Mouse (Mus musculus): ENCODE data around the gene Gpcpd1. TPM values are rescaled to one million over a fixed set of nuclear protein-coding genes. Genes with fewer than 3 reads are reported as not detected.
"Not testable (repeated sequence)": the region's sequence is repeated elsewhere in the genome, so short reads cannot be mapped to it uniquely, and the experiment has no call there.

Gpcpd1 gene
- polyA plus RNA-seq, 1 experiment from 2014 or later: 31.3 TPM

GRCm38 (mm10) chr2:132592126-132592525 lies 4.6 kb upstream of the Gpcpd1 start:
- no peak overlapping the region for H3K9ac ChIP-seq (ENCODE audit: low read length)
- no peaks in the 10 kb centered on the region for H3K36me3 ChIP-seq (ENCODE audit: control insufficient read depth, insufficient read depth, low read length)
- H3K4me2 ChIP-seq (ENCODE audit: low read depth, low read length): no peak overlapping the region
- ATAC-seq (ENCODE audit: low read depth): no peak
- H3K27me3 ChIP-seq (ENCODE audit: control insufficient read depth, insufficient read depth, low read depth, low read length): no peaks in the 10 kb centered on the region
- H3K4me1 ChIP-seq (replicated peaks; ENCODE audit: control insufficient read depth, insufficient read depth, low read length): no peaks in the 10 kb centered on the region; the same call in 1 of the 2 replicates
- no peak overlapping the region for H3K27ac ChIP-seq (ENCODE audit: low read length)
- no peak overlapping the region for H3K4me3 ChIP-seq (ENCODE audit: low read length)
- WGBS: 86% methylated on average over 3 of the region's 3 CpGs
- H3K9me3 ChIP-seq (ENCODE audit: control insufficient read depth, low read length): no peaks in the 10 kb centered on the region

DNA sequence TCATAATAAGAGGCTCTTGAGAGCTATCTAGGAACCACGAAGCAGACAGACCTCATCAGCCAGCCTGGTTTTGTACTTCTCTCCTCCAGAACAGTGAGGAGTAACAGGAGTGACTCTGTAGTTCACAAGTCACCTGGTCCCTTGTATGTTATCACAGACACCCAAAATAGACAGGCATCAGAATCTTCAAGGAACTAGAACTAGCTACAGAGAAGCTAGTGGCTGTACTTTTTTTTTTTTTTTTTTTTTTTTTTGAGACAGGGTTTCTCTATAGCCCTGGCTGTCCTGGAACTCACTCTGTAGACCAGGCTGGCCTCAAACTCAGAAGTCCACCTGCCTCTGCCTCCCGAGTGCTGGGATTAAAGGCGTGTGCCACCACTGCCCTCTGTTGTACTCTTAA lies 4.0 kb upstream of the Gpcpd1 start:
- not testable (repeated sequence) for H3K4me3 ChIP-seq (ENCODE audit: low read length); H3K4me2 ChIP-seq (ENCODE audit: low read depth, low read length); H3K9ac ChIP-seq (ENCODE audit: low read length); H3K36me3 ChIP-seq (ENCODE audit: control insufficient read depth, insufficient read depth, low read length); H3K27me3 ChIP-seq (ENCODE audit: control insufficient read depth, insufficient read depth, low read depth, low read length); H3K4me1 ChIP-seq (replicated peaks; ENCODE audit: control insufficient read depth, insufficient read depth, low read length); H3K9me3 ChIP-seq (ENCODE audit: control insufficient read depth, low read length); H3K27ac ChIP-seq (ENCODE audit: low read length); ATAC-seq (ENCODE audit: low read depth)
- 80% methylated on average over 3 of the region's 3 CpGs for WGBS

GRCm38 (mm10) chr2:132589906-132590538 lies 2.5 kb upstream of the Gpcpd1 start:
- H3K27me3 ChIP-seq (ENCODE audit: control insufficient read depth, insufficient read depth, low read depth, low read length): no peaks in the 10 kb centered on the region
- no peaks in the 10 kb centered on the region for H3K36me3 ChIP-seq (ENCODE audit: control insufficient read depth, insufficient read depth, low read length)
- 0 out of 2 replicates have a peak, but pooled peaks have one; percentile 41 for ATAC-seq (ENCODE audit: low read depth)
- 56% methylated on average over 6 of the region's 6 CpGs for WGBS
- no peak overlapping the region for H3K4me2 ChIP-seq (ENCODE audit: low read depth, low read length)
- no peaks in the 10 kb centered on the region for H3K4me1 ChIP-seq (replicated peaks; ENCODE audit: control insufficient read depth, insufficient read depth, low read length)
- H3K9me3 ChIP-seq (ENCODE audit: control insufficient read depth, low read length): no peaks in the 10 kb centered on the region
- no peak overlapping the region for H3K9ac ChIP-seq (ENCODE audit: low read length)
- no peak overlapping the region for H3K4me3 ChIP-seq (ENCODE audit: low read length)
- no peak overlapping the region for H3K27ac ChIP-seq (ENCODE audit: low read length)

GRCm38 (mm10) chr2:132586006-132586405 lies 1.5 kb downstream of the Gpcpd1 start:
- Histone ChIP-seq H3K9me3 (ENCODE audit: control insufficient read depth, low read length) (no peaks in the 10 kb centered on the region), H3K27me3 (ENCODE audit: control insufficient read depth, insufficient read depth, low read depth, low read length) (no peaks in the 10 kb centered on the region), H3K36me3 (ENCODE audit: control insufficient read depth, insufficient read depth, low read length) (no peaks in the 10 kb centered on the region), H3K27ac (ENCODE audit: low read length) (no peak overlapping the region), H3K4me3 (ENCODE audit: low read length) (no peak overlapping the region), H3K4me2 (ENCODE audit: low read depth, low read length) (no peak overlapping the region), H3K4me1 (replicated peaks; ENCODE audit: control insufficient read depth, insufficient read depth, low read length) (peaks cover 11% of the 10 kb centered on the region), H3K9ac (ENCODE audit: low read length) (no peak overlapping the region)
- ATAC-seq (ENCODE audit: low read depth): no peak
- 43% methylated on average over 3 of the region's 3 CpGs for WGBS

GRCm38 (mm10) chr2:132584191-132584590 lies 3.3 kb downstream of the Gpcpd1 start:
- ATAC-seq (ENCODE audit: low read depth): no peak
- 79% methylated on average over 1 of the region's 1 CpGs for WGBS
- no peak overlapping the region for H3K9ac ChIP-seq (ENCODE audit: low read length)

GRCm38 (mm10) chr2:132583126-132583525 lies 4.4 kb downstream of the Gpcpd1 start:
- whole genome bisulfite sequencing: 53% methylated on average over 3 of the region's 3 CpGs
- Histone ChIP-seq H3K27ac (ENCODE audit: low read length) (no peak overlapping the region), H3K9ac (ENCODE audit: low read length) (no peak overlapping the region), H3K4me1 (replicated peaks; ENCODE audit: control insufficient read depth, insufficient read depth, low read length) (peaks cover 11% of the 10 kb centered on the region), H3K4me2 (ENCODE audit: low read depth, low read length) (no peak overlapping the region), H3K4me3 (ENCODE audit: low read length) (no peak overlapping the region), H3K9me3 (ENCODE audit: control insufficient read depth, low read length) (no peaks in the 10 kb centered on the region), H3K27me3 (ENCODE audit: control insufficient read depth, insufficient read depth, low read depth, low read length) (no peaks in the 10 kb centered on the region), H3K36me3 (ENCODE audit: control insufficient read depth, insufficient read depth, low read length) (no peaks in the 10 kb centered on the region)
- no peak for ATAC-seq (ENCODE audit: low read depth)

More at GRCm38 (mm10) chr2:132584191-132584590, 3.3 kb downstream of the Gpcpd1 start:
- peaks cover 11% of the 10 kb centered on the region for H3K4me1 ChIP-seq (replicated peaks; ENCODE audit: control insufficient read depth, insufficient read depth, low read length)
- no peak overlapping the region for H3K27ac ChIP-seq (ENCODE audit: low read length)
- H3K9me3 ChIP-seq (ENCODE audit: control insufficient read depth, low read length): no peaks in the 10 kb centered on the region
- H3K36me3 ChIP-seq (ENCODE audit: control insufficient read depth, insufficient read depth, low read length): no peaks in the 10 kb centered on the region
- no peaks in the 10 kb centered on the region for H3K27me3 ChIP-seq (ENCODE audit: control insufficient read depth, insufficient read depth, low read depth, low read length)
- no peak overlapping the region for H3K4me2 ChIP-seq (ENCODE audit: low read depth, low read length)
- H3K4me3 ChIP-seq (ENCODE audit: low read length): no peak overlapping the region

- 26% methylated on average over 4 of the region's 4 CpGs for WGBS
Observed at GRCm38 (mm10) chr2:132582227-132582626, 5.3 kb downstream of the Gpcpd1 start.

DNA sequence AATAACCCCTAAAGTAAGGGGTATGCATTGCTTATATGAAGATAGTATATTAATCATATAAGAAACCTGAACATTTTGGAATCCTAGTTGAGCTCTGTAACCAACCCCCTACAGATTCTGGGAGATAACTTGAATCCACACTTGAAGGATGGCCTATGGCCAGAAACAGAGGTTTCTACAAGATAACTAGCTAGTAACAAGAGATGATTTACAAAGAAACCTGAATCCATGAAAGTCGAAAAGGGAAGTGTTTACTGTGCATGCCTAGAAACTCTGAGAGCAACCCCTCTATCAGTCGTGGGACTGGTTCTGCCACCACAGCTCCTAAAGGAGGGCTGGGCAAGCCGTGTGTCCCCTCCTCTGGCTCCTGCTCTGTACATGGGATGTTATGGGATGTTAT lies 7.8 kb downstream of the Gpcpd1 start:
- WGBS: 47% methylated on average over 3 of the region's 3 CpGs
- Histone ChIP-seq H3K4me1 (replicated peaks; ENCODE audit: control insufficient read depth, insufficient read depth, low read length) (peaks cover 24% of the 10 kb centered on the region), H3K27me3 (ENCODE audit: control insufficient read depth, insufficient read depth, low read depth, low read length) (no peaks in the 10 kb centered on the region), H3K36me3 (ENCODE audit: control insufficient read depth, insufficient read depth, low read length) (no peaks in the 10 kb centered on the region), H3K4me3 (ENCODE audit: low read length) (no peak overlapping the region), H3K4me2 (ENCODE audit: low read depth, low read length) (no peak overlapping the region), H3K9me3 (ENCODE audit: control insufficient read depth, low read length) (no peaks in the 10 kb centered on the region), H3K27ac (ENCODE audit: low read length) (no peak overlapping the region), H3K9ac (ENCODE audit: low read length) (no peak overlapping the region)
- no peak for ATAC-seq (ENCODE audit: low read depth)

More at GRCm38 (mm10) chr2:132582227-132582626, 5.3 kb downstream of the Gpcpd1 start:
- no peaks in the 10 kb centered on the region for H3K36me3 ChIP-seq (ENCODE audit: control insufficient read depth, insufficient read depth, low read length)
- H3K4me2 ChIP-seq (ENCODE audit: low read depth, low read length): no peak overlapping the region
- no peak for ATAC-seq (ENCODE audit: low read depth)
- peak overlapping the region; percentile 77 for H3K27ac ChIP-seq (ENCODE audit: low read length)
- H3K9me3 ChIP-seq (ENCODE audit: control insufficient read depth, low read length): no peaks in the 10 kb centered on the region
- H3K4me1 ChIP-seq (replicated peaks; ENCODE audit: control insufficient read depth, insufficient read depth, low read length): peaks cover 11% of the 10 kb centered on the region
- H3K9ac ChIP-seq (ENCODE audit: low read length): no peak overlapping the region
- H3K4me3 ChIP-seq (ENCODE audit: low read length): no peak overlapping the region
- H3K27me3 ChIP-seq (ENCODE audit: control insufficient read depth, insufficient read depth, low read depth, low read length): no peaks in the 10 kb centered on the region

DNA sequence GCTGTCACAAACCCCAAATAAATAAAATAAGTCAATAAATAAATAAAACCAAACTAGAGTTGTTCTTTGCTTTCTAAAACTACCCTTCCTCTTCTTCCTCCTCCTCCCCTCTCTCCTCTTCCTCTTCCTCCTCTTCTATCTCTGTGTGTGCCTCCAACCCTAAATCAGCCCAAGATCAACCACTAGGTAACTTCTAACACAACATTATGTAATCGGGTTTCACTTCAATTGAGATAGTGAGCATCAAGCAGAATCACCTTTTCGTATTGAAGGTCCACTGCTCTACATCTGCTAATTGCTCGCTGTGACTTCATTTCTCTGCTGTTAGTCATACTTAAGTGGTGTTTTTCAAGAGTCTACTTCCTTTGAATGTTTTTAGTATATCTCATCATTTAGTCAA lies 8.8 kb downstream of the Gpcpd1 start:
- no peak overlapping the region for H3K9ac ChIP-seq (ENCODE audit: low read length)
- H3K27ac ChIP-seq (ENCODE audit: low read length): peak overlapping the region; percentile 97; the same call in 1 of the 2 replicates
- 90% methylated on average over 3 of the region's 3 CpGs for WGBS
- no peaks in the 10 kb centered on the region for H3K36me3 ChIP-seq (ENCODE audit: control insufficient read depth, insufficient read depth, low read length)
- no peak for ATAC-seq (ENCODE audit: low read depth)
- H3K9me3 ChIP-seq (ENCODE audit: control insufficient read depth, low read length): no peaks in the 10 kb centered on the region
- no peaks in the 10 kb centered on the region for H3K27me3 ChIP-seq (ENCODE audit: control insufficient read depth, insufficient read depth, low read depth, low read length)
- peaks cover 24% of the 10 kb centered on the region for H3K4me1 ChIP-seq (replicated peaks; ENCODE audit: control insufficient read depth, insufficient read depth, low read length)
- no peak overlapping the region for H3K4me3 ChIP-seq (ENCODE audit: low read length)
- no peak overlapping the region for H3K4me2 ChIP-seq (ENCODE audit: low read depth, low read length)

All from lung, embryonic 16.5 days (tissue).